Mouse (Mus musculus) myocyte (in vitro differentiated cells): ENCODE data around the gene Tnc. TPM values are rescaled to one million over a fixed set of nuclear protein-coding genes. Genes with fewer than 3 reads are reported as not detected.
A peak's percentile ranks its signal among the peaks of the same experiment; 100 is the strongest.
"Not testable (repeated sequence)": the region's sequence is repeated elsewhere in the genome, so short reads cannot be mapped to it uniquely, and the experiment has no call there.

ENCODE experiments used
- H3K27me3 ChIP-seq: one replicate; pipeline ENCODE4 v1.6.1; 2011; ENCODE audit not compliant: control insufficient read depth, insufficient read depth, insufficient read length
- H3K36me3 ChIP-seq: one replicate; pipeline ENCODE4 v1.6.1; 2011; ENCODE audit not compliant: control insufficient read depth, insufficient read depth
- H3K4me2 ChIP-seq: one replicate; pipeline ENCODE4 v1.6.1; 2011; ENCODE audit warnings: low read depth, control low read depth
- H3K4me3 ChIP-seq: one replicate; pipeline ENCODE4 v1.5.1; 2011; ENCODE audit warnings: mild to moderate bottlenecking, control low read depth, moderate library complexity
- H3K79me2 ChIP-seq: one replicate; pipeline ENCODE4 v1.6.1; 2011; ENCODE audit not compliant: control insufficient read depth, insufficient read depth
- H3ac ChIP-seq: one replicate; pipeline ENCODE4 v1.6.1; 2011; ENCODE audit not compliant: control insufficient read depth, insufficient read length
- CEBPB ChIP-seq: IDR thresholded peaks from 2 replicates; pipeline ENCODE4 v1.6.1; 2011; ENCODE audit warnings: mild to moderate bottlenecking, moderate library complexity; ENCODE audit not compliant: poor library complexity, insufficient read depth, severe bottlenecking
- E2F4 ChIP-seq: IDR thresholded peaks from one replicate; pipeline ENCODE4 v1.6.1; 2011; ENCODE audit warnings: mild to moderate bottlenecking, control low read depth, moderate library complexity; ENCODE audit not compliant: insufficient read depth
- MAX ChIP-seq: IDR thresholded peaks from one replicate; pipeline ENCODE4 v1.6.1; 2011; ENCODE audit warnings: low read depth, mild to moderate bottlenecking, control low read depth
- MYOD1 ChIP-seq, 3 experiments: IDR thresholded peaks; one replicate each; pipeline ENCODE4 v1.6.1; 2011; ENCODE audit warnings: control low read depth in 2 of 3, low read depth in 2 of 3, mild to moderate bottlenecking in 2 of 3, moderate library complexity in 1 of 3; ENCODE audit not compliant: insufficient read length in 2 of 3, control insufficient read depth in 1 of 3
- MYOG ChIP-seq, 3 experiments: IDR thresholded peaks; one replicate each; pipeline ENCODE4 v1.6.1; 2011; ENCODE audit warnings: control low read depth in 2 of 3, low read depth in 2 of 3, mild to moderate bottlenecking in 2 of 3; ENCODE audit not compliant: insufficient read length in 2 of 3, control insufficient read depth in 1 of 3, insufficient read depth in 1 of 3
- POLR2A ChIP-seq: IDR thresholded peaks from one replicate; pipeline ENCODE4 v1.6.1; 2011; ENCODE audit warnings: low read depth, mild to moderate bottlenecking, control low read depth, moderate library complexity; ENCODE audit not compliant: insufficient read length
- POLR2AphosphoS2 ChIP-seq: IDR thresholded peaks from one replicate; pipeline ENCODE4 v1.6.1; 2011; ENCODE audit warnings: low read depth, control low read depth; ENCODE audit not compliant: insufficient read length
- REST ChIP-seq: IDR thresholded peaks from one replicate; pipeline ENCODE4 v1.6.1; 2011; ENCODE audit warnings: mild to moderate bottlenecking, control low read depth, moderate library complexity; ENCODE audit not compliant: insufficient read depth, insufficient read length
- SRF ChIP-seq: IDR thresholded peaks from one replicate; pipeline ENCODE4 v1.6.1; 2011; ENCODE audit warnings: low read depth; ENCODE audit not compliant: control insufficient read depth, insufficient read length
- TCF12 ChIP-seq: IDR thresholded peaks from one replicate; pipeline ENCODE4 v1.6.1; 2011; ENCODE audit warnings: mild to moderate bottlenecking, control low read depth; ENCODE audit not compliant: poor library complexity, insufficient read depth, severe bottlenecking
- TCF3 ChIP-seq: IDR thresholded peaks from one replicate; pipeline ENCODE4 v1.6.1; 2011; ENCODE audit warnings: low read depth, control low read depth; ENCODE audit not compliant: insufficient read length
- USF1 ChIP-seq: IDR thresholded peaks from one replicate; pipeline ENCODE4 v1.6.1; 2011; ENCODE audit warnings: low read depth, mild to moderate bottlenecking, control low read depth, moderate library complexity
- polyA plus RNA-seq: library from polyadenylated mRNA; unstranded; fragments of >200 nt; fragmentation: generic; extraction: Trizol; gene quantifications from one replicate; pipeline ENCODE4 v1.2.1, GENCODE M21; 2012; ENCODE audit warnings: missing spikeins

Gene Tnc
- polyA plus RNA-seq, 1 experiment, result 183 TPM

DNA sequence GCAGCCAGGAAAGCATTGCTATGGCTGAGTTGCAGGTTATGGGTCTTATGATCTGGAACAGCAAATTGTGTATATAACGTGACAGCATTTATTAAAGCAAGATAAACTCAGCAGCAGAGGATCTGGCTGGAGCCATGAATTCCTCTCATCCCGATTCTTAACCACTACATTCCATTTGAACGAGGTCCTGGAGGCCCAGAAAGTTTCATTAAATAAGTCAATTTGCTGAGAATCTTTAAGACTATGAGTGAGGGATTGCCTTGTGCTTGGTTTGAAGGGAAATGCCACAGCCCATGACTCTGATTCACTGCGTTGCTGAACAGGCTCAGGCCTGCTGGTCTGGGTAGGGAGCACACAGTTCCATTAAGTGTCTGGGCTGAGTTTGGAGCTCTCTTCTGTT, 88.2 kb downstream of the Tnc start:
- no peaks in the 10 kb centered on the region for H3K27me3 ChIP-seq
- no peak overlapping the region for H3K4me2 ChIP-seq
- H3K79me2 ChIP-seq, result no peaks in the 10 kb centered on the region
- no peak overlapping the region for H3ac ChIP-seq
- H3K36me3 ChIP-seq, result peaks cover 34% of the 10 kb centered on the region
- no peak for TF ChIP-seq TCF3
- TF ChIP-seq MAX, result no peak
- TF ChIP-seq REST, result no peak
- no peak overlapping the region for H3K4me3 ChIP-seq

DNA sequence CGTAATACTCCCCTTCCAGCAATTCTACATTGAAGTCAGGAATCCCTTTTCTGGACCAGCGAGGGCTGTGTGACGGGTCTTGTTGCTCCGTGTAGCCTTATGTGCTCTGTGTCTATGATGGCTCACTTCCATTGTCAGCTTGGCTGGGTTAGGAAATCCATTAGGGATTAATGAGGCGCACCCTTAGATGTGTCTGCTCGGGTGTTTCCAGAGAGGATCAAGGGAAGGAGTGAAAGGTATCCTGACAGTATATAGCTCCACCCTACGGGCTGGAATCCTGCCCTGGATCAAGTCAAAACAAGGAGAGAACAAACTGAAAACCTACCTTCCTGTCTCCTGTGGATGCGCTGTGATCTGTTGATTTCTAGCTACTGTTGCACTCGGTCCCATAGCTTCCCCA, 96.8 kb downstream of the Tnc start:
- Histone ChIP-seq H3K79me2 (no peaks in the 10 kb centered on the region), H3K4me3 (no peak overlapping the region), H3K27me3 (no peaks in the 10 kb centered on the region), H3K36me3 (no peaks in the 10 kb centered on the region), H3ac (no peak overlapping the region), H3K4me2 (no peak overlapping the region)
- TF ChIP-seq MAX (no peak), POLR2A (no peak), MYOD1 (IDR thresholded peaks at IDR 0.05; ENCODE audit: control insufficient read depth in 1 of 3, insufficient read length in 2 of 3, low read depth in 2 of 3) (no peak), USF1 (no peak), SRF (no peak), TCF3 (no peak)

DNA sequence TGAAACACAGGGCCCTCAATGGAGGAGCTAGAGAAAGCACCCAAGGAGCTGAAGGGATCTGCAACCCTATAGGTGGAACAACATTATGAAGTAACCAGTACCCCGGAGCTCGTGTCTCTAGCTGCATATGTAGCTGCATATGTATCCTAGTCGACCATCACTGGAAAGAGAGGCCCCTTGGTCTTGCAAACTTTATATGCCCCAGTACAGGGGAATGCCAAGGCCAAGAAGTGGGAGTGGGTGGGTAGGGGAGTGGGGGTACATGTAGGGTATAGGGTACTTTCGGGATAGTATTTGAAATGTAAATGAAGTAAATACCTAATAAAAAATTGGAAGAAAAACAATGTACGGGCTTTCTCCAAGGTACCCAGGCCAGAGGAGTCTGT, 98.1 kb downstream of the Tnc start:
- H3K27me3 ChIP-seq, H3K36me3 ChIP-seq, H3K79me2 ChIP-seq, H3K4me2 ChIP-seq, H3K4me3 ChIP-seq, H3ac ChIP-seq: not testable (repeated sequence)

DNA sequence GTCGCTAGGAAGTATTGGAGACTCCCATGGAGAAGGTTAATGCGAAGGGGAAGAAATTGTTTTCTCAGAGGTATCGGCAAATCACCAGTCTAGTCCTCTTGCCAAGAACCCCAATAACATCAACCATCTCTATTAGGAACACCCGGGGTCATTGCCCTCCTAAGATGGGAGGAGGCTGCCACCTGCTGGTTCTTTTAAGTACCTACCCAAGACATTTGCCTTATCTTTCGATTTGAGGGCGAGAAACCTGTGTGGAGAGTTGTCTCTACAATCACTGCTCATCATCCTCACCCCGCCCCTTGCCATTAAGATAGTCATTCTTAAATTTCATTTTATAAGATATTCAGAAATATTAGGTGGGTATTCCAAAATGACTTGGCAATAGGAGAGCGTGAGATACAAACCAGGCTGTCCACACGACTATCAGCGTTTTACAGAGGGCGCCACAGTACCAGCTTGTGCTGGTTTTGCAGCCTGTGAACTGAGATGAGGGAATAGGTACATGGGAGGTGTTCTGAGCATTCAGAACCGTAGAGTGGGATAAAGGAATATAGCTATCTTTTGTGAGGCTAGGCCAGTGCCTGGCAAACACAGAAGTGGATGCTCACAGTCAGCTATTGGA, 98.6 kb downstream of the Tnc start:
- no peaks in the 10 kb centered on the region for H3K27me3 ChIP-seq
- H3K4me3 ChIP-seq, result no peak overlapping the region
- no peak for TF ChIP-seq MAX
- no peak overlapping the region for H3ac ChIP-seq
- H3K79me2 ChIP-seq, result no peaks in the 10 kb centered on the region
- H3K4me2 ChIP-seq, result peak overlapping the region; percentile 64
- H3K36me3 ChIP-seq, result no peaks in the 10 kb centered on the region

DNA sequence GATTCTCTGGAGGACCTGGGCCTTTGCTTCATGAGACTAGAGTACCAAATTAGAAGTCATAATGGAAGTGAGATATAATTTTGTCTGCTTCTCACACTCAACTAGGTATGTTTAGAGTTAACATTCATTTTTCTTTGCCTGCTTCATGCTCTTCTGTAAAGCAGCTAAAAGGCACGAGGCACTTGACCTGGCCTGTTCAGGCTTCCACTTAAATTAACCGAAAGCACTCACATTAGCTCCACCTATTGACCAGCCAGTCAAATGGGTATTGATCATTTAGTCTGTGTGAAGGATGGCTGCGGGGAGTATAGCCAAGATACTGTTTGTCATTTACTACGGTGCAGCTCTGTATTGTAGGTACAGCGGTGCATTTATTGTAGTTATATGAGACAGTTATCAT, 103.0 kb downstream of the Tnc start:
- no peak for TF ChIP-seq CEBPB
- no peak for TF ChIP-seq TCF3
- no peak for TF ChIP-seq MYOG (IDR thresholded peaks at IDR 0.05; ENCODE audit: control insufficient read depth in 1 of 3, insufficient read depth in 1 of 3, insufficient read length in 2 of 3, low read depth in 2 of 3)
- no peak for TF ChIP-seq REST
- no peak for TF ChIP-seq MYOD1 (IDR thresholded peaks at IDR 0.05; ENCODE audit: control insufficient read depth in 1 of 3, insufficient read length in 2 of 3, low read depth in 2 of 3)
- TF ChIP-seq POLR2AphosphoS2, result no peak
- no peak for TF ChIP-seq POLR2A
- no peak for TF ChIP-seq SRF
- no peak for TF ChIP-seq E2F4
- no peak overlapping the region for H3K4me3 ChIP-seq
- H3K27me3 ChIP-seq, result no peaks in the 10 kb centered on the region
- H3K36me3 ChIP-seq, result no peaks in the 10 kb centered on the region
- no peak overlapping the region for H3K4me2 ChIP-seq
- H3ac ChIP-seq, result no peak overlapping the region
- H3K79me2 ChIP-seq, result no peaks in the 10 kb centered on the region

DNA sequence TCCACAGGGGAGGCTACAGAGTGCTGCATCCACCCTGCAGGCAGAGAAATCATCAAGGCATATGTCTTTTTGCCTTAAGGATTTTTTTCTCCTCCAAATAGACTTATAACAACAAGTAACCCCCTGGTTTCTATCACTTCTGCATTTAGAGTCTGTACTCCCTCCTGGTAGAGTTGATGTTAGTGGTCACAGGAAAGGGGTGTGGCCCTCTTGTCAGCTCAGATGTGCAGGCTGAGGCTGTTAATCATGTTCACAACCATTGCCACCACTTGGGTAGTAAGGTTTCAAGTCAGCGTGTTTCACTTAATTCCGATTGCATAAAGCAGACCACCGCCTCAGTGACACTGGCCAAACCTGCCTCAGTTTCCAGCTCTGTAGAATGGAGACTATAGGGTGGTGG, 103.9 kb downstream of the Tnc start:
- no peaks in the 10 kb centered on the region for H3K27me3 ChIP-seq
- no peak overlapping the region for H3ac ChIP-seq
- H3K79me2 ChIP-seq, result no peaks in the 10 kb centered on the region
- H3K4me3 ChIP-seq, result no peak overlapping the region
- H3K4me2 ChIP-seq, result no peak overlapping the region
- H3K36me3 ChIP-seq, result no peaks in the 10 kb centered on the region
- TF ChIP-seq POLR2AphosphoS2 (no peak), POLR2A (no peak), TCF3 (no peak), USF1 (no peak), MYOG (IDR thresholded peaks at IDR 0.05; ENCODE audit: control insufficient read depth in 1 of 3, insufficient read depth in 1 of 3, insufficient read length in 2 of 3, low read depth in 2 of 3) (no peak)

DNA sequence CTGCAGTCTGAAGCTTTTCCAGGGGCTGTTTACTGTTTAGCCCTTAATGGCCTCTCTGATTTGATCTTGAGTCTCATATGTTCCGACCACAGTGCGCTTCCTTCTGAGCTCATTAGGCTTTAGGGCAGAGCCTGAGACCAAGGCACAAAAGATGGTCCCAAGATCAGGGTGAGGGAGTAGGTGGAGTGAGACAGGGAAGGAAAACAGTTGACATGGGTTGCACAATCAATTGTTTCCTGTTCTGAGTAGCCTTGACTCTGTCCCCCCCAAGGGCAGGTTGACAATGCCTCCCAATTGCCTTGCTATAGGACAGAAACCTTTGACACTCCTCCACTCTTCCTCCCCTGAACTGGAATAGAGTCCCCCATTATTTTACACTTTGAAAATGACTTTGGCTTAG, 105.4 kb downstream of the Tnc start:
- Histone ChIP-seq H3K4me2 (no peak overlapping the region), H3K4me3 (no peak overlapping the region), H3ac (no peak overlapping the region), H3K79me2 (no peaks in the 10 kb centered on the region), H3K27me3 (no peaks in the 10 kb centered on the region), H3K36me3 (no peaks in the 10 kb centered on the region)
- no peak for TF ChIP-seq REST
- no peak for TF ChIP-seq CEBPB
- TF ChIP-seq MYOD1 (IDR thresholded peaks at IDR 0.05; ENCODE audit: control insufficient read depth in 1 of 3, insufficient read length in 2 of 3, low read depth in 2 of 3), result no peak
- no peak for TF ChIP-seq USF1
- TF ChIP-seq POLR2A, result no peak
- TF ChIP-seq E2F4, result no peak
- TF ChIP-seq POLR2AphosphoS2, result no peak
- TF ChIP-seq MYOG (IDR thresholded peaks at IDR 0.05; ENCODE audit: control insufficient read depth in 1 of 3, insufficient read depth in 1 of 3, insufficient read length in 2 of 3, low read depth in 2 of 3), result no peak
- no peak for TF ChIP-seq TCF12
- TF ChIP-seq SRF, result no peak
- no peak for TF ChIP-seq TCF3
- TF ChIP-seq MAX, result no peak
